Mouse (Mus musculus) left cerebral cortex, adult 9 months (tissue): ENCODE measurements around the gene Stab2.

Experiments used
- DNase-seq, 2 experiments: peaks; one replicate each; pipeline ENCODE4 v3.0.0; 2022; ENCODE audit warnings: low spot score in 2 of 2

The Stab2 gene

DNA sequence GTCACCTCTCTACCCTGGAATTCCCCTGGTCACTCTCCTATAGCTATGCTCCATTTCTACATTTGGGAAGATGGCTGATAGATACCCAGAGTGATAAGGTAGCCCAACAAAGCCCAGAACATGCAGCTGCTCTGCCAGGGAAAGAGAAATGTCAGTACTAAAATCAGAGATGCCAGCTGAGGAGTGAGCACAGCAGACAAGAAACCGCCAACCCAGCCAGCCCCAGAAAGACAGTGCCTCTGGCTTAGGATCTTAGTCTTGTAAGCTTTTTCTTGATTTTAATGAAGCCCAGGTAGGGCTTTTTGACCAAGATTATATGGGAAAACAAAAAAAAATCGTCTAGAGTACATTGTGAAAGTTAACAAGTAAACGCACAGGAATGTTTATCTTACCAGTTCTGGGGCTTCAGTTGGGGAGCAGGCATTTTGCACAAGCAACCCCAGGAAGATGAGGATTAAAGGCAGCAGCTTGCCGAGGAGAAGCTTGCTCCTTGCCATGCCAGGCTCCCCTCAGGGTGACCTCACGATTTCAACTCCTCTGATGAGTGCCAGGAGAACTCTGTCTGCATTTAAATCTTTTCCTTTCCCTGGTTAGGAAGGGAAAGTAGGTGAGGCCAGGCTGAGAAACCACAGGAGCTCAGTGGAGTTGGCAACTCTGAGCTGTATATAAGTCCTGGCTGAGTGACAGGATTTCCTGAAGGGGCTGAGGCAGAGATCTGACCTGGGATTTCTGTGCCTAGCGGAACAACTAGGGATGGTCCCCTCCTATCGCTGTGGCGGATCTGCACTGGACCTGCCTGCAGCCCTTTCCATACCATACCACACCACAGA, at the start of gene Stab2:
TSS of gene Stab2 (minus strand) at position 641 of the 830 bp plus-strand sequence.
- no peak for DNase-seq

GRCm38 (mm10) chr10:87051714-87052113, 43.9 kb upstream of the Stab2 start:
- no peak for DNase-seq

DNA sequence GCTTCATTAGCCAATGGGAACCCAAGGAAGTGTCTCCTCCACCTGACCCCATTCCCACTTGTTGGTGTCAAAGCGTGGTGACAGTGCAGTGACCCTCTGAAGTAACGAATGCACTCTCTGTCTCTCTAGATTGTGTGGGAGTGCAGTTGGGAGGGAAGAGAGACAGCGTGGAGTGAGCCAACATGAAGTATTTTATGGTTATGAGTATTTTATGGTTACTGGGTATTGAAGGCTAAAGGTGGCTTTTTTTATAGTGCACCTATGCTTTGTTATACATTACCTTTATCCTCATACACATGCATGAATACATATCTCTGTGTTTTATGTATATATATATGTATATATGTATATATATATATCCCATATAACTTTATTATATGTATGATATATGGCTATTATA, 41.4 kb upstream of the Stab2 start:
- no peak for DNase-seq

GRCm38 (mm10) chr10:87046931-87047468, 39.2 kb upstream of the Stab2 start:
- no peak for DNase-seq

DNA sequence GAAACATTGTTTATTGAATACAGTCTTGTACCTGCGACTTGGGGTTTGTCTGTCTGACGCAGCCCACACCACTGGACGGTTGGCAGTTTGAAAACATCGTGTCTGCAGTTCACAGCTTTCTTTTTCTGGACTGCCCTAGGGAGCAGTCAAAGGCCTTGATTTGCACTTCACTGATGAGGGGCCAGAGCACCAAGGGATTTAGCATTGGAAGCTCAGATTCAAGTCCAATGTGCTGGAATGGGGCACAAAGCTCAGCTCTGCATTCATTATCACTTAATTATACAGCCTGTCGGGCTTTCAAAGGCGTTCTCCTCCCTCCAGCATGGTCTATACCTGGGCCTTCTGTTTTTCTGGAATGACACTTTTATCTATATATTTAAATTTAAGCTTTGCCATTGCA, 38.6 kb upstream of the Stab2 start:
- no peak for DNase-seq

DNA sequence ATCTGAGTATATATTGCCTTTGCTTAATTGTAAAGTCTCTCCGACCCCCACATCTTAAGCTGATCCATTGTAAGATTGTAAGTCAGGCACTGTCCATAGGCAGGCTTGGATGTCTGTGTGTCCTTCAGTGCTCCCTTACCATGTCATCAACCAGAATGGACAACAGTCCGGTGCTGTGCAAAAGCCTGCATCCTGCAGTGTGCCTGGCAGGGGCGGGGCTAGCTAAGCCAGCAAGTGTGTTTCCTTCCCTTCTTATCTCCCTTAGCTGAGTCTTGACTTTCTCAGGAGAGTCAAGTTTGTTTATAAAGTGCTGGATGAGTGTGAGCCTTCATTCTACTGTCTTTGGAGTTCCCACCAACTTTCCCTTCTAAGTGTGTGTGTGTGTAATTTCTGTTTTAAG, 37.4 kb upstream of the Stab2 start:
- no peak for DNase-seq

GRCm38 (mm10) chr10:87041265-87041664, 33.4 kb upstream of the Stab2 start:
- DNase-seq: no peak

- DNase-seq: no peak
Measured at GRCm38 (mm10) chr10:87039800-87040199, 32.0 kb upstream of the Stab2 start.

GRCm38 (mm10) chr10:87039340-87039739, 31.5 kb upstream of the Stab2 start:
- no peak for DNase-seq

GRCm38 (mm10) chr10:87037062-87037461, 29.2 kb upstream of the Stab2 start:
- no peak for DNase-seq

GRCm38 (mm10) chr10:87036271-87036703, 28.5 kb upstream of the Stab2 start:
- no peak for DNase-seq

GRCm38 (mm10) chr10:87035866-87036265, 28.0 kb upstream of the Stab2 start:
- no peak for DNase-seq

DNA sequence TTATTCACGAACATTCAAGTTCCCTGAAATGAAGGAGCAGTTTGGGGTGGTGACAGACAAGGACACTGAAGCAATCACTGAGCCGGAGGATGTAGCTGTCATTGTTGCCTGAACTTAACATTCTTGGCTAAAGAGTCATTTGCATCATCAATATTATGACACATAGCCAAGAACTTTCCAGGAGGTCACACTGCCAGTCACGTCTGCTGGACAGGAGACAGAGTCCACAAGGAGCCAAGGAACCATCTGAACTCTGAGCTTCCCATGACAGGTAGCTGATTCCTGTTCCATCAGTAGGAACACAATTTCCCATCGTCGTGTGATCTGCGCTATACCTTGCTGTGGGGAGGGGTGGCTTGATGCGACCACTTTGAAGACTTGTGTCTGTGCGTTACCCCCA, 24.9 kb upstream of the Stab2 start:
- no peak for DNase-seq

DNA sequence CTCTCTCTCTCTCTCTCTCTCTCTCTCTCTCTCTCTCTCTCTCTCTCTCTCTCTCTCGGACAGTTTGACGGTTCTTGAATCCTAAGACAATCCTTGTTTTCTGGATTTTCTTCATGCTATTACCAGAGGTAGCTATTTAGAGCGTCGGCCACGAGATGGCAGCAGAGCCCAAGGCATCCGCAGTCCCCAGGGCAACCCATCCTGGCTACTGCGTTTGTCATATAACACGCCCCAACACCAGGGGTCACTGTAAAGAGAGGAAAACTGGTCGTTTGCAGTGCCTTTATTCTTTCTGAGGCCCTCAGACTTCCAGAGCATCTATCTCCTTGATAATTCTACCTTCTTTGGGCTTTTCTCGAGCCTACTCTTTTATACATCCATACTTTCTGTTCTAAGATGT, 17.1 kb upstream of the Stab2 start:
- DNase-seq: peak in 1 of 2 experiments; percentile 85

DNA sequence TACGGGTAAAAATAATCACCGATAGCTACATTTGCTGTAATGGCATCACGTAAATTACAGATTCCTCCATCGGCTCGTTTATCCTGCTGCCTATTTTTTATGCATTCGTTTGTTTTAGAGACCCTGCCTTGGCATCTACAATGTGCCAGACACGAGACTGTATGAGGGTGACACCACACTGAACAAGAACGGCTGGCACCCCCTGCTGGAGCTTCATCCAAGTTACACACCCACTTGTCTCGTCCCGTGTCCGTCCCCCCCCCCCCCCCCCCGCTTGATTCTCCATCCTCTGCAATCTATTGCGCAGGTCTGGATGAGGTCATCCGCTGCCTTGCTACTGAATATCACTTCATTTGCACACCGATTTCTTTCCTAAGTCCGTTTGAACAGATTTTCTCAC, 12.9 kb upstream of the Stab2 start:
- peak in 1 of 2 experiments; percentile 58 for DNase-seq

GRCm38 (mm10) chr10:87018876-87019275, 11.1 kb upstream of the Stab2 start:
- no peak for DNase-seq

DNA sequence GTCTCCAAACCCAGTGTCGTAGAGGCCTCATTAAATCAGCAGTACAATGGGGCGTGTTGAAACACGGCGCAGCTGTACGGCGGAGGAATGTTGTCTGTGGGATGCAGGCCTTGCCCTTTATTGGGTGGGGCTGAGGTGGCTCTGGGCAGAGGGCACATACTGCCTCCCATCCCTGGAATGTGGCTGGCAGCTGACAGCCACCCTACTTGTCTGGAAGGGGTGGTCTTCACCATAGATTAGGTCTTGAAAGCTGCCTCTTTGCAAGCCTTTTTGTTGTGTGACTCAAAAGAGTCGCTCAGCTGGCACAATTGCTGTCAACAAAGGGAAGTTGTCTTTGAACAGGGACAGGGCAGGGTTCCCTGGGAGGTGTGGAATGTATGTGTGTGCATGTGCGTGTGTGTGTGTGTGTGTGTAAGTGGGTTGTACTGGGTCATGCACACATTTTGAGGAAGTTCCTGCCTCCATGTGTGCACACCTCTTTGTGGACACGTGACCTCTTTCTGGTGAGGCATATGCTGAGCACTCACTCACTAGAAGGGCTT, 8.4 kb upstream of the Stab2 start:
- DNase-seq: no peak

- DNase-seq: no peak
Measured at GRCm38 (mm10) chr10:87015403-87015802, 7.6 kb upstream of the Stab2 start.

GRCm38 (mm10) chr10:87014391-87014965, 6.7 kb upstream of the Stab2 start:
- DNase-seq: no peak

DNA sequence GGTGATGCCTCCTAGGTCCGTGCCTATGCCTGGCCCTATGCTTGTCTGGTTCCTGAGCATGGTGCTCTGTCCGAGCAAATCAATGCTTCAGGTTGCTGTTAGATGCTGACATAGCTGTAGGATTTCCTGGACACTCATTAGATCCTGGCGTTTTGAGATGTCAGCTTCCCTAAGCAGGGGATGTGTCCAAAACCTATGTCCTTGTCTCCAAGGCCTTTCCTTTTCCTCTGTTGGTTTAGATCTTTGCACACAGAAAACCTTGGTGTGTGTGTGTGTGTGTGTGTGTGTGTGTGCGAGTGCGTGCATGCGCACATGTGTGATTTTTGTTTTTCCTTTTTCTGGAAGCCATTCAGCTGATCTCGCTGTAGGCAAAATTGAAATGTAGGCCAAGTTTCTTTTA, 4.3 kb upstream of the Stab2 start:
- DNase-seq: no peak

DNA sequence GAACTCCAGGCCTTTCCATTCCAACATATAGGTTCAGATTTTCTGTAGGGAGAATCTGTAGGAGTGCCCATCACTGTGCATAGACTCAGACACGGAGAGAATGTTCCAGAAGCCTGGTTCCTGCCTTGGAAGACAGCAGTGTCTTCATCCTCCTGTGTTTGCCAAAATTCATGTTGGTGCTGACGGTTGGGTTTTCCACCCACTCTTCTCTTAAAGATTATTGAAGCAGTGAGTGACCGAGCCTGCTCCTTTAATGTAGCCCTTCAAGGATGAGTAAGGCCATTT, 332 bp upstream of the Stab2 start:
- no peak for DNase-seq

DNA sequence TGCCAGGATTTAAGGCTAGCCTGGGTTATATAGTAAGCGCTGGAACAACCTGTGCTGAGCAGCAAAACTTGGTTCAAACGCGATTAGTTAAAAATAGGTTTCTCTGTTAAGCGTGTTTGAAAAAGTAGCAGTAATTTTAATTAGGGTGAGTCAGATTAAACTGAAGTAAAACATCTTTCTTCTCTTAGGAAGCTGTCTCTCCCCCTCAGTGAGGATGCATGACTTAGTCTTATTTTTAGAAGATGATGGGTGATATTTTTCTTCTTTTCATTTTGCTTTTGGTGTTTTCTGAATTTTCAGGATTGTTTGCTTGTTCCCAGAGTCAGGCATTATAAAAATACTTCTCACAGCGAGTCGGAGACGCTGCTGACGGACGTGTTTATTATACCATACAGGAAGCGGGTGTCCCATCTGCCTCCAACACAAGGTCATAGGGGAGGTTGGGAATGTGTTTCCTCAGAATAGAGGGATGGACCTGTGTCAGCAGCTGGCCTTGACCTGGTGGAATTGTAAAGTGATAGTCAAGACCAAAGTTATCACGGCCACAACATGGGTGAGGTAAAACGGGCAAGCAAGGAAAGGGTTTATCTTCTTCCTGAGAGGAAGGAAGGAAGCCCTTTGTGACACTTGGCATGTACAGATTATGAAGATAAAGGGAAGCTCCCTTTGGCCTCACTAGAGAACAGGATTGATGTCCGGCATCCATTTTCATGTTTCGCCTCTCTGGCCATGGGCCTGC, 15.4 kb downstream of the Stab2 start:
- DNase-seq: no peak
